Mouse (Mus musculus) CH12.LX (cell line): Measurements from ENCODE around the gene Atp8b4. TPM values are rescaled to one million over a fixed set of nuclear protein-coding genes. Genes with fewer than 3 reads are reported as not detected.

Source experiments
- DNase-seq: peaks from one replicate; pipeline ENCODE4 v3.0.0-alpha.2; 2013; ENCODE audit errors: extremely low read depth
- H3K27ac ChIP-seq: 2 replicates; pipeline ENCODE4 v1.5.1; 2012; ENCODE audit warnings: low read depth, mild to moderate bottlenecking, control low read depth, moderate library complexity; ENCODE audit not compliant: insufficient read depth
- H3K27me3 ChIP-seq: replicated peaks from 2 replicates; pipeline ENCODE3; 2012; ENCODE audit warnings: inconsistent platforms
- H3K36me3 ChIP-seq, 2 experiments: replicated peaks in 1 of 2; 2 replicates each; pipeline versions ENCODE3 to v1.6.1; 2012; ENCODE audit warnings: inconsistent platforms in 1 of 2, low read length in 1 of 2, mild to moderate bottlenecking in 1 of 2, mixed read lengths in 1 of 2, moderate library complexity in 1 of 2; ENCODE audit not compliant: control insufficient read depth in 1 of 2, insufficient read depth in 1 of 2
- H3K4me1 ChIP-seq, 2 experiments: 2 replicates each; pipeline ENCODE4 v1.6.1; 2012; ENCODE audit warnings: inconsistent platforms in 1 of 2, moderate library complexity in 1 of 2; ENCODE audit not compliant: insufficient read depth in 2 of 2, control insufficient read depth in 1 of 2
- H3K4me2 ChIP-seq: 2 replicates; pipeline ENCODE4 v1.6.1; 2012; ENCODE audit warnings: low read depth, mild to moderate bottlenecking, control low read depth; ENCODE audit not compliant: poor library complexity, insufficient read depth, severe bottlenecking
- H3K4me3 ChIP-seq, 3 experiments: fragments of 150-350 bp in 1 of 3; sonication (generic) in 1 of 3; replicated peaks in 1 of 3; 2 replicates each; pipeline versions ENCODE3 to v1.5.1; 2011 to 2012; ENCODE audit warnings: low read depth in 2 of 3, low read length in 2 of 3, mild to moderate bottlenecking in 2 of 3, moderate library complexity in 2 of 3, control low read depth in 1 of 3, improper control_type of control experiment in 1 of 3, inconsistent platforms in 1 of 3, mixed read lengths in 1 of 3; ENCODE audit not compliant: poor library complexity in 1 of 3
- H3K79me2 ChIP-seq: replicated peaks from 2 replicates; pipeline ENCODE4 v1.6.1; 2012; ENCODE audit warnings: mild to moderate bottlenecking, moderate library complexity; ENCODE audit not compliant: control insufficient read depth, poor library complexity, insufficient read depth, severe bottlenecking; ENCODE audit errors: extremely low read depth
- H3K9ac ChIP-seq: 2 replicates; pipeline ENCODE4 v1.6.1; 2012; ENCODE audit warnings: low read depth, mild to moderate bottlenecking, control low read depth, moderate library complexity; ENCODE audit not compliant: insufficient read depth
- H3K9me3 ChIP-seq: replicated peaks from 2 replicates; pipeline ENCODE3; 2012; ENCODE audit warnings: low read length, inconsistent platforms, mixed read lengths
- CHD1 ChIP-seq: IDR thresholded peaks from 2 replicates; pipeline ENCODE4 v1.6.1; 2012; ENCODE audit warnings: low read depth, low read length, improper control_type of control experiment, inconsistent platforms
- CHD2 ChIP-seq: IDR thresholded peaks from 2 replicates; pipeline ENCODE4 v1.6.1; 2011; ENCODE audit warnings: low read length, improper control_type of control experiment
- CTCF ChIP-seq, 2 experiments: IDR thresholded peaks in 1 of 2; conservative IDR thresholded peaks in 1 of 2; 2 replicates each; pipeline ENCODE4 v1.5.1; 2011 to 2012; ENCODE audit warnings: low read depth in 2 of 2, low read length in 2 of 2, improper control_type of control experiment in 1 of 2, inconsistent platforms in 1 of 2, mild to moderate bottlenecking in 1 of 2, moderate library complexity in 1 of 2
- E2F4 ChIP-seq: IDR thresholded peaks from 2 replicates; pipeline ENCODE4 v1.6.1; 2011; ENCODE audit warnings: low read depth, low read length, improper control_type of control experiment; ENCODE audit not compliant: insufficient replicate concordance
- GABPA ChIP-seq: IDR thresholded peaks from 2 replicates; pipeline ENCODE4 v1.6.1; 2012; ENCODE audit warnings: low read depth, low read length, improper control_type of control experiment, inconsistent platforms; ENCODE audit not compliant: insufficient replicate concordance
- HCFC1 ChIP-seq: IDR thresholded peaks from 2 replicates; pipeline ENCODE4 v1.6.1; 2012; ENCODE audit warnings: low read depth, mild to moderate bottlenecking, inconsistent platforms, low read length, improper control_type of control experiment
- IRF4 ChIP-seq: IDR thresholded peaks from 2 replicates; pipeline ENCODE4 v1.6.1; 2014; ENCODE audit warnings: low read depth, mild to moderate bottlenecking, inconsistent platforms, low read length, improper control_type of control experiment
- JUN ChIP-seq: IDR thresholded peaks from 2 replicates; pipeline ENCODE4 v1.6.1; 2011; ENCODE audit warnings: low read depth, mild to moderate bottlenecking, low read length, improper control_type of control experiment, moderate library complexity; ENCODE audit not compliant: insufficient read depth
- JUND ChIP-seq: conservative IDR thresholded peaks from 2 replicates; pipeline ENCODE4 v1.6.1; 2011; ENCODE audit warnings: low read depth, low read length, improper control_type of control experiment
- MAX ChIP-seq: IDR thresholded peaks from 2 replicates; pipeline ENCODE4 v1.6.1; 2011; ENCODE audit warnings: low read length, improper control_type of control experiment
- MAZ ChIP-seq: IDR thresholded peaks from 2 replicates; pipeline ENCODE4 v1.6.1; 2012; ENCODE audit warnings: low read depth, mild to moderate bottlenecking, inconsistent platforms, low read length, improper control_type of control experiment, moderate library complexity
- MXI1 ChIP-seq: IDR thresholded peaks from 2 replicates; pipeline ENCODE4 v1.6.1; 2011; ENCODE audit warnings: mild to moderate bottlenecking, low read depth, low read length, improper control_type of control experiment
- NELFE ChIP-seq: IDR thresholded peaks from 2 replicates; pipeline ENCODE4 v1.6.1; 2011; ENCODE audit warnings: low read depth, low read length, improper control_type of control experiment
- NRF1 ChIP-seq: IDR thresholded peaks from 2 replicates; pipeline ENCODE4 v1.6.1; 2014; ENCODE audit warnings: low read depth, mild to moderate bottlenecking, inconsistent platforms, low read length, improper control_type of control experiment, moderate library complexity
- POLR2A ChIP-seq: IDR thresholded peaks from 2 replicates; pipeline ENCODE4 v1.6.1; 2011; ENCODE audit warnings: low read depth, mild to moderate bottlenecking, improper control_type of control experiment, low read length
- RAD21 ChIP-seq: IDR thresholded peaks from 2 replicates; pipeline ENCODE4 v1.6.1; 2011; ENCODE audit warnings: low read depth, mild to moderate bottlenecking, low read length, improper control_type of control experiment, moderate library complexity
- SMC3 ChIP-seq: IDR thresholded peaks from 2 replicates; pipeline ENCODE4 v1.6.1; 2011; ENCODE audit warnings: low read depth, low read length, improper control_type of control experiment
- USF2 ChIP-seq: conservative IDR thresholded peaks from 2 replicates; pipeline ENCODE4 v1.6.1; 2011; ENCODE audit warnings: low read depth, low read length, improper control_type of control experiment
- ZNF384 ChIP-seq: IDR thresholded peaks from 2 replicates; pipeline ENCODE4 v1.6.1; 2012; ENCODE audit warnings: low read depth, low read length, improper control_type of control experiment, inconsistent platforms
- dilution Hi-C: fragments of 300-500 bp; cut with MboI; formaldehyde crosslinking; loops from 2 replicates; pipeline ENCODE4 v1.14.3; 2020; ENCODE audit warnings: low sequenced_read_pairs; ENCODE audit not compliant: extremely low pct_unique_long_range_greater_than_20kb, extremely low pct_ligation_motif_present
- in situ Hi-C: fragments of 300-500 bp; cut with MboI; formaldehyde crosslinking; loops from 3 replicates; pipeline ENCODE4 v1.14.3; 2019; ENCODE audit warnings: low sequenced_read_pairs, low pct_ligation_motif_present, low pct_unique_long_range_greater_than_20kb, mixed read lengths
- polyA plus RNA-seq: library from polyadenylated mRNA; unstranded; fragments of >175 nt; gene quantifications from 2 replicates; pipeline ENCODE4 v1.2.1, GENCODE M21; 2012; ENCODE audit warnings: low read depth; ENCODE audit not compliant: insufficient read length
- total RNA-seq, 2 experiments: library from RNA; depleted of rRNA; stranded (reverse); fragments of 300-350 nt in 1 of 2; fragments of >200 nt in 1 of 2; gene quantifications; 2 replicates each; pipeline ENCODE4 v1.2.3; 2012 to 2014

The Atp8b4 gene
- total and polyA plus RNA-seq, 3 experiments, result 0.50 to 1.9 (median 0.79) TPM

DNA sequence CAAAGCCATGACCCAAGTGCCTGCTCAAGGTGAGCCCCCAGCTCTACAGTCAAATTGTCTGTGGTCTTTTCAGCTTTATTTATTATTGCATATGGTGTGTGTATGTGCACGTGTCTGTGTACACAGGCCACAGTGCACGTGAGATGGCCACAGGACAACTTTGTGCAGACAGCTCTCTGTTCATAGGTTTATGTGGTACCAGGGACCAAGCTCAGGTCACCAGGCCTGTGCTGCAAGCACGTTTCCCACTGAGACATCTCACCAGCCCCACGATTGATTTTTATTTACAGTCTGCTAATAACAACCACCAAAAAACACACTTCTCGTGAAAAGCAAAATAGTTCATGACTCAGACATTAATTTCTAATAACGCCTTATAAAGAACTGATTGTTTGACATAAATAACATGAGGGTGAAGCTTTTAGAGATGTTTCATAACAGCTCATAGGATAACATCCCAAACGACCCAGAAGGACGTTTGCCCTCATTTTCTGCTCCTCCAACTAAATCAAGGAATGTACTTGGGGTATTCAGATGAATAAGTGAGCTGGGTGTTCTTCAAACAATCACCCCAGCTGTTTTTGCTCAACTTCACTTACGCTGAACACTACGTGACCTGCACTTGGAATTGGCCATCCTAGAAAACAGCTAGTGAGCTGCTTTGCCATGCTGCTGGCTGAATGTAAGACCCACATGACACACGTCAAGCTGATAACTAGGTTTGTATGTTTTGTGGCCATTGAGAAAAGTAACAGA, 15.0 kb downstream of the Atp8b4 start:
- in situ Hi-C loops (no loop called here), dilution Hi-C loops (no loop called here)
- DNase-seq, result no peak
- Histone ChIP-seq H3K27ac (no peak overlapping the region), H3K4me1 (peaks cover 4 to 18% of the 10 kb centered on the region in 2 experiments; a peak in 3 of 4 replicates), H3K79me2 (no peaks in the 10 kb centered on the region), H3K4me3 (no peak overlapping the region)
- no peak for TF ChIP-seq MAX
- no peak for TF ChIP-seq NELFE
- TF ChIP-seq ZNF384, result no peak
- no peak for TF ChIP-seq MXI1
- TF ChIP-seq USF2, result no peak
- no peak for TF ChIP-seq GABPA
- no peak for TF ChIP-seq NRF1
- TF ChIP-seq MAZ, result no peak
- no peak for TF ChIP-seq RAD21
- no peak for TF ChIP-seq POLR2A
- TF ChIP-seq, all 38 proteins: peak for 0
- no peaks in the 10 kb centered on the region for H3K27me3 ChIP-seq
- H3K4me2 ChIP-seq, result no peak overlapping the region
- H3K9me3 ChIP-seq, result no peaks in the 10 kb centered on the region
- no peak overlapping the region for H3K9ac ChIP-seq
- peaks cover 0 to 2% of the 10 kb centered on the region in 2 experiments for H3K36me3 ChIP-seq

DNA sequence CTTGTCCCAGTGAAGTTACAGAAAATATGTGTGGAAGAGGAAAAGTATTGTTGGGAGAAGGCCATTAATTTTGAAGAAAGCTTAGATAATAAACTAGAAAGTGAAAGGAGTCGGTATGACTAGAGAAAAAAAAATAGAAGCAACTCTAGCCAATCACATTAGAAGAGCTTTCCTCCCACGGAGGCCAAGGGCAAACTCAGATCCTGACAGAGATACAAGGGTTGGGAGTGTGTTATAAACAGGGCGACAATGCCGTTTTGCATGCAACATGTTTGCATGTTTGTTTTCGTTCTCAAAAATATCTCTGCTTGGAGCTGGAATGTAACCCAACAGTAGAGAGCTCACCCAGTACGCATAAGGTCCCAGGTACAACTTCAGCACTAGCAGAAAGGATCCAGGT, 17.1 kb downstream of the Atp8b4 start:
- dilution Hi-C loops, result no loop called here
- Histone ChIP-seq H3K9me3 (no peaks in the 10 kb centered on the region), H3K36me3 (peaks cover 0 to 2% of the 10 kb centered on the region in 2 experiments), H3K9ac (no peak overlapping the region), H3K4me2 (no peak overlapping the region), H3K79me2 (no peaks in the 10 kb centered on the region)
- no peak for DNase-seq
- in situ Hi-C loops, result no loop called here
- no peak for TF ChIP-seq RAD21
- peak; percentile 54 for TF ChIP-seq ZNF384
- TF ChIP-seq, all 38 proteins: peak for 1
- Histone ChIP-seq H3K4me1 (peaks cover 0 to 2% of the 10 kb centered on the region in 2 experiments; a peak in 2 of 4 replicates), H3K27ac (no peak overlapping the region), H3K27me3 (no peaks in the 10 kb centered on the region), H3K4me3 (no peak overlapping the region)

DNA sequence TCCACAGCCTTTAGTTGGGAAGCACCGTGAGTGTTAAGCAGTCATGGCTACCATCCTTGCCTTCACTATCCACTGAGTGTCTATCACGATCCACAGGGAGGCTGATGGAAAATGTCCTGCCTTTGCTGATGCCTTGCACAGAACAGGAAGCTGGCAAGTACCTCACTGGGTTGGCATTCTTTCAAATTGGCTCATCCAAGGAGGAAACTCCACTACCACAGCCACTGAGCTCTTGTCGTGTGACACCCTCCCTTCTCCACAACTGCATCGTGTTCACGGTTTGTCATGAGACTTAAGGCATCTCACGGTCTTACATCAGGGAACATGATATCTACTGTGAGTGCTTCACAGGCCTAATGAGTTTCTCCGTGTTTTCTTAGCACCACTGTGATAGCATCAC, 22.9 kb downstream of the Atp8b4 start:
- TF ChIP-seq SMC3, result no peak
- TF ChIP-seq JUND, result no peak
- no peak for TF ChIP-seq CHD2
- no peak for TF ChIP-seq E2F4
- no peak for TF ChIP-seq IRF4
- no peak for TF ChIP-seq HCFC1
- no peak for TF ChIP-seq CTCF (conservative IDR thresholded peaks at IDR 0.05 in 1 of 2, IDR thresholded peaks at IDR 0.05 in 1 of 2; ENCODE audit: low read depth in 2 of 2, low read length in 2 of 2)
- TF ChIP-seq POLR2A, result no peak
- no peak for TF ChIP-seq JUN
- no peak for TF ChIP-seq CHD1
- TF ChIP-seq, all 38 proteins: peak for 0
- no peaks in the 10 kb centered on the region for H3K9me3 ChIP-seq
- no peak overlapping the region for H3K9ac ChIP-seq
- in situ Hi-C loops, result no loop called here
- H3K36me3 ChIP-seq, result no peaks in the 10 kb centered on the region
- H3K27me3 ChIP-seq, result no peaks in the 10 kb centered on the region
- peaks cover 8 to 15% of the 10 kb centered on the region in 2 experiments for H3K4me1 ChIP-seq
- H3K4me3 ChIP-seq, result no peak overlapping the region
- H3K79me2 ChIP-seq, result no peaks in the 10 kb centered on the region
- H3K27ac ChIP-seq, result no peak overlapping the region
- dilution Hi-C loops, result no loop called here
- DNase-seq, result no peak
- H3K4me2 ChIP-seq, result no peak overlapping the region
